In genomic region chr2:110979610-110980009, GRCm38 (mm10) we compare ENCODE assay signal across 23 mouse cellular contexts. TPM values are rescaled to one million over a fixed set of nuclear protein-coding genes. Genes with fewer than 3 reads are reported as not detected.
A peak's percentile ranks its signal among the peaks of the same experiment; 100 is the strongest.
DNase-seq lines count a peak whose midpoint lies in the region; ATAC-seq lines count a peak whose summit lies in the region.
"Had no signal": no experiment of that assay in that cellular context is flagged by ENCODE, and none has a peak within 500 bp of the region (broad histone marks: within the 10 kb centered on the region; RNA-seq: fewer than 3 reads in every experiment).

No protein-coding gene starts in this region.

- peak; percentile 88 for ATAC-seq in frontal cortex, adult (ENCODE audit: low TSS enrichment)
- ATAC-seq: activated CD4-positive, CD25-positive, alpha-beta regulatory T cell, adult 4 months; CD4-positive, CD25-positive, alpha-beta regulatory T cell, adult 4 months; Patski had no signal

- DNase-seq in frontal cortex, postnatal 25 days (ENCODE audit: low spot score in 2 of 2), result no peak
- DNase-seq in right cerebral cortex, adult 18-20 months, result peak; percentile 15
- DNase-seq in right cerebral cortex, postnatal 36 days (ENCODE audit: low spot score in 2 of 2), result no peak
- DNase-seq in brain, adult 2 months (ENCODE audit: low read depth, low spot score), result peak; percentile 52
- DNase-seq in telencephalon, adult 2 months (ENCODE audit: low read depth, low spot score), result peak; percentile 21
- DNase-seq in layer of hippocampus, postnatal 36 days, result no peak
- DNase-seq in adrenal gland, postnatal 10 days, result no peak
- DNase-seq: adrenal gland, adult 2 months; adrenal gland, adult 8-10 months; adrenal gland, postnatal 14 days; adrenal gland, postnatal 25 days; adrenal gland, postnatal 36 days; B cell, adult 2 months; cerebellum, adult 11 months; cerebellum, adult 11-12 months; cerebellum, adult 18-20 months; cerebellum, adult 2 months had no signal

RNA-seq across cellular contexts. Expression of gene Ano3, which starts 28.9 kb away (rescaled TPM):
- total RNA-seq in layer of hippocampus, postnatal 36 days (2021), result 10 to 100 TPM; 77.7 to 79.6 TPM
- under 1 TPM; 0.09 to 0.12 TPM for total RNA-seq in adrenal gland, postnatal 10 days (2021)
- total RNA-seq: CH12.LX, MEL had no signal

Comparison
In these comparisons a context has a peak if more than half of its experiments do, and no peak if none do; other contexts are left out.
1. DNase-seq: peak in right cerebral cortex, adult 18-20 months (single experiment), brain, adult 2 months (single experiment) and telencephalon, adult 2 months (single experiment); none in frontal cortex, postnatal 25 days (0 of 2), right cerebral cortex, postnatal 36 days (0 of 2), layer of hippocampus, postnatal 36 days (0 of 2) and adrenal gland, postnatal 10 days (single experiment).
2. RNA of gene Ano3, which starts 28.9 kb away (total RNA-seq): 77.7 to 79.6 TPM in layer of hippocampus, postnatal 36 days; 0.09 to 0.12 TPM in adrenal gland, postnatal 10 days; every median in the first group is over 10 times any median in the second.